Mouse (Mus musculus) c-Kit-negative CD71-positive TER-119-positive erythroid progenitor cells, embryonic 14.5 days (primary cell): ENCODE results near the gene Dstn.
A peak's percentile ranks its signal among the peaks of the same experiment; 100 is the strongest.

Experiments used
- DNase-seq: peaks from one replicate; pipeline ENCODE4 v3.0.0-alpha.2; 2013; ENCODE audit warnings: low read depth, low spot score

Dstn gene

GRCm38 (mm10) chr2:143915600-143916135, 548 bp downstream of the Dstn start:
- no peak for DNase-seq

DNA sequence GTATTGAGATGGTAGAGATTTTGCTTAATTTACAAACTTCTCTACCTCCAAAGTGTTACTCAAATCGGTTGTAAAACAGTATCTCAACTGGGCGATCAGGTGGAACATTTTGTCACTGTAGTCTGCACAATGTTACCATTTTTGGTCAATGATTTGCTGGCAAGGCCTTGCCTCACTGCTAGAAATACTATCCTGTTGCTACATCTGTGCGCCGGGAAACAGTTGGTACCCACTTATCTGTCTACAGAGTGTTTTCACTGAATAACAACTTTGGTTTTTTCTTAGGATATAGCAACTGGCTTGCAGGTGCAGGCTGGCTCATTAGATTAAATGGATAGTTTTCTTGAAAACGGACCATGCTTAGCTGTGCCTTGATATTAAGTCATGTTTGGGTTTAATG, 1.1 kb downstream of the Dstn start:
- DNase-seq = peak; percentile 32

DNA sequence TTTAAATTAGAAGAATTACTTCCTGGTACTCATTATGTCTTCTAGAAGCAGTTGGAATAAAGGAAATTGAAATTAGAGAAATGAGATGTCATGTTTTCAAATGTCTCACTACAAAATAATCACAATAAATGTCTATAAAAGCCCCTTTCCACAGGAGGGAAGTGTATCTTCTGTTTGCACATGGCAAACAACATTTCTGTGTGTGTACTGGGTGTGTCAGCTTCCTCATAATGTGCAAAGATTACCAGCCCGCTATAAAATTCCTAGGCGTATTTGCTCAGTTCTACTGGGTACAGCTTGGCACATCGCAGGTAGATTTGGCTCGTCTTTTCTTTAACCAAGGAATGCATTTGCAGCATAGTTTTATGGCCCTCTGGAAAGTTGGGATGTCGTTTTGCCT, 2.5 kb downstream of the Dstn start:
- DNase-seq = no peak

DNA sequence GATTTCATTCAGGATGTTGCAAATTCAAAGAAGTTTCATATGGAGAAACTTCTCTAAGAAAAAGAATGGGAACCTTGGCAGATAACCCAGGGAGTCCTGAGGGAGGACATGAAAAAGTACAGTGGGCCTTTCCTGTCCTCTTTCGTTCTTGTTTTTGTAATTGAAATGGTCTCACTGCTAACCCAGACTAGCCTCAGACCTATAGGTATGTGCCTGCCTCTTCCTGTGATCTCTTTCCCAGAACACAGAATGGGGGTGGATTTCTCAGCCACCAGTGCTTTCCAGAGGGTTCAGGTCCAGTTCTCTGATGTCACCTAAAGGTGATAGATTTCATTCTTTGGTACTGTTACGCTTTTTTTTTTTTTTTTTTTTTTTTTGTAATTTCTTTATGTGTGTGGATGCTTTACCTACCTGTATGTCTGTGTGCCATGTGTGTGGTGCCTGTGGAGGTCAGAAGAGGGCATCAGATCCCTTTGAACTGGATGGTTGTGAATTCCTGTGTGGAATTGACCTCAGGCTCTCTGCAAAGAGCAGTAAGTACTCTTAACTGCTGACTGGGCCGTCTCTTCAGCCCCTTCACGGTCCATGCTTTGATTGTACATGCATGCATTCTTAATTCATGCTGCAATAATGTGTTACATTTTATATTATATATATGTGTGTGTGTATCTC, 3.8 kb downstream of the Dstn start:
- DNase-seq = no peak

DNA sequence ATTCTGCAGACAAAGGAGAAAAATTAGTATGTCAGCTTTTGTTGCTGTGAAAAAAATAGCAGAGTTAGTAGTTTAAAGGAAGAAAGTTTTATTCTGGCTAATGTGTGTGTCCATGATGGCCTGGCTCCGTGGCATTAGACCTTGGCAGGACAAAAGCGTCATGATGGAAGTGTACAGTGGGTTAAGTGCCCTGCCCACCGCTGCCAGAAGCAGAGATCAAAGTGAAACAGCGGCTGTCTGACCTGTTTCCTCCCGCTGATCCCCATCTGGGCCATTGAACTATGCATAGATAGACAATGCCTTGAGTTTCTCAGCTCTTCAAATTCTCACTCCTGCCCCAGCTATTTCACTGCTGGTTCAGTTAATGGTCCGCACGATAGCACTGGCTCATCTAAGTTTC, 9.0 kb downstream of the Dstn start:
- no peak for DNase-seq

DNA sequence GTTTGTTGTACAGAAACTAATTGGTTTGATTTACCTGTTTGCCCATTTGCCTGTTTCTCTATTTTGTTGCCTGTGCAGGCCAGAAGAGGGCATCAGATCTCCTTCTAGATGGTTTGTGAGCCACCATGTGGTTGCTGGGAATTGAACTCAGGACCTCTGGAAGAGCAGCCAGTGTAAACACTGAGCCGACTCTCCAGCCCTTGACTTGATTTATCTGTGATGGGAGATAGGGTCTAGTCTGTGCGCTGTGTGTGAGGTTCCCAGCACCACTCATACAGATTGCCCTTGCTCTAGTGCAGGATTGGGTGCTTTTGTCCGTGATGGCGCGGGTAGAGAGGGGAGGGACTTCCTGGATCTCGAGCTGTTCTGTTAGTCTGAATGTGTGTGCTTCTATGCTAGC, 10.7 kb downstream of the Dstn start:
- DNase-seq = no peak

DNA sequence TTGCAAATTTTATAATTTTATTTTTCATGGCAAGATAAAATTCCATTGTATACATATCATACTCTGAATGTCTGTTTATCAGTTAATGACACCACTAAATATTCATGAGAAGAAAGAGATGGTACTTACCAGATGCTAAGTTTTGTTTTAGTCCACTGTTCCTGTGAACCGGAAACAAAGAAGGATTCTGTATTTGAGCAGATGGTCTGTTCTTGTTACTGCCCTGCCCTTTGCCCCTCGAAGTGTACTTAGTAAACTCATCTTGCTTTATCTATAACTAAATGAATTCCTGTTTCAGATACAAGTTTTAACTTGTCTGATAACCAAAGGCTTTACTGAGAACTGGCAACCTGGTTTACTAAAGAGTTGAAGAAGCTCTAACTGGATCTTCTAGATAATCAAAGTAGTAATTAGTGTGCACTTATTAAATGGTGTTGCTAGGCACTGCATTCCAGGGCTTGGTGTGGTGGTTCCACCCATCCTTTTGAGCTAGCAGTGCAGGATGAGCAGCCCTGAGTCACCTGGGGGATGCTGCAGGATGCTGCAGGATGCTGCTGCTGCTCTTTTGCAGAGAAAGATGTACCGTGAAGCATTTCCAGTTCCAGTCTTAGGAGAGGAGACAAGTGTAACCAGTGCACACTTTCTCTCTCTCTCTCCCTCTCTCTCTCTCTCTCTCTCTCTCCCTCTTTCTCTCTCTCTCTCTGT, 14.6 kb downstream of the Dstn start:
- no peak for DNase-seq

DNA sequence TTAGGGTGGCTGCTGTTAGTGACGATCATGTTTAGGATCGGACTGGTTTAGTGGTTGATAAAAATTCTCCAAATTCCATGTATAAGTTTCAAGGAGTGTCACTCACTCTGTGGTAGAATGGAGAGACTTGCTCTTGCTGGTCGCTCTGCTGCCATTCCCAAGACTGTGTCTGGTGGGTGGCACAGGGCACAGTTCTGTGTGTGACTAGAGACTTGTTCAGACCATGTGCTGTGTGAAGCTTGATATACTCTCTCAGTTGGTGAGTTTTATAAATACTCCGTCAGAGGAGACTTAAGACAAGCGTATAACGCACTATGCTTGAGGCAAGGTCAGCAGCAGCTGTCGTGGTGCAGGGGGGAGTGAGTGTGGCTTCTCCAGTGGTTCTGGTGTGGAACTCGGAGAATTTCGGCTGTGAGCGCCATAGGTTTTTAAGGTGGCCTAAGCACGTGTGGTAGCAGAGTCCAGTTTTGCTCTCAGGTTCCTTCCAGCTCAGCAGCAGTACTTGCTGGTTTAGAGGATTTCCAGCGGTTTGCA, 17.3 kb downstream of the Dstn start:
- DNase-seq = no peak

- DNase-seq = no peak
These were observed 18.4 kb downstream of the Dstn start for GRCm38 (mm10) chr2:143933516-143933915.

GRCm38 (mm10) chr2:143934439-143934838, 19.3 kb downstream of the Dstn start:
- no peak for DNase-seq

GRCm38 (mm10) chr2:143937861-143938260, 22.7 kb downstream of the Dstn start:
- DNase-seq = no peak

DNA sequence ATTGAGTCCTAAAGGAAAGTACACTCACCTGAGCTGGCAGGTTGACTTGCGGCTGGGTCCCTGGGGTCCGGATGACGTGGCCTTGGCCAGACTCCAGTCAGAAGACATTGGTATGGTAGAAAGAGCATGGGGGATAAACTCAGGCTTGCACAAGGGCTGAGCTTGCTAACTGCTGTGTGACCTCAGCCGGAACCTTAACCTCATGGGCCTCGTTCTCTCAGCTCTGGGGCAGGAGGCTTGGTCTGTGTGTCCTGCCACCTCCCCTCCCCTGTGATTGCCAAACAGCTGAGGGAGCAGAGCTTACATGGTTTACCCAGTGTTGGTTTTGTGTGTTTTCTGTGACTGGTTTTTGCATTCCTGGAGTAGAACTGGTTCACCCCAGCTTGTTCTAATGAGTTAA, 25.3 kb downstream of the Dstn start:
- no peak for DNase-seq

- DNase-seq = no peak
These were observed 29.7 kb downstream of the Dstn start for GRCm38 (mm10) chr2:143944796-143945195.

DNA sequence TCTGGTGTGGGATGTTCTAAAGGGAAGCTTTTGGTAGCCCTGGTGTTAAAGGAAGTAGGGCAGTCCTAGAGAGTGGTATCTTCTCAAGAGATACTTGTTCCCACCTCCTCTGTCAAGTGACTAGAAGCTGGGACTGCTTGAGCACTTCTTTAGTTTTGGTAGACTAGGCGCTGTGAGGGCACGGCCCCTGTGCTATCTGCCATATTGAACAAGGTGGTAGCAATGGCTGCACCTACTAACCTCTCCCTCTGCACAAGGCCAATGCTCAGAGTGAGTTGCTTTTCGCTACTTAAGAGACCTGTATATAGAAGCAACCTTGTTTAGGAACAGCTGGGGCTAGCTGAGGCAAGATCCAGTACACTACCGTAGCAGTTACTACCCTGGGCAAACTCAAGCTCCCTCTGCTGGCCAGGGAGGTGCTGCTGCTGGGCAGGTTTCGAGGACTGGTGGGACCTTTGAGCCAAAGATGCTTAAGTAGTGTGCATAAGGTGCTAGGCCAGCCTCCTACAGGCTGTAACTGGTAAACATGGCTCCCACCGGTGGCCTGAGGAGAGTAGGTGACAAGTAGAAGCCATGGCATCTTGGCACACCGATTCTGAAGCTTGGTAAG, 30.5 kb downstream of the Dstn start:
- DNase-seq = no peak

GRCm38 (mm10) chr2:143946399-143946798, 31.3 kb downstream of the Dstn start:
- no peak for DNase-seq

DNA sequence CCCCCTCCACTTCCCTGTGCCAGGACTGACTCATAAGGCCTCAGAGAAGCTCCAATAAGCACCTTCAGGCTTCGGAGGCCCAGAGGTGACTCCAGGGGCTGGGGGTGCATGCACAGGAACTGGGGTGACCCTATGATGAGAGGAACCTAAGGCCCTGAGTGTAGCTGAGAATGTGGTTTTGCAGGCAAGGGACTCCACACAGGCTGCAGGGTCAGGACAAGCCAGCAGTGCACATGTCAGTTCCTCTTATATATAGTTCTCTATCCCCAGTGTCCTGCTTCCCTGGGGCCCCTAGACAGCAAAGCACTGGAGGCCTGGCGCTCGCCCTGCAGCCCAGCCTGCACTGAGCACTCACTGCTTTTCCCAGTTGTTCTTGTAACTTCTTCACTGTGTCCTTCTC, 32.9 kb downstream of the Dstn start:
- no peak for DNase-seq

DNA sequence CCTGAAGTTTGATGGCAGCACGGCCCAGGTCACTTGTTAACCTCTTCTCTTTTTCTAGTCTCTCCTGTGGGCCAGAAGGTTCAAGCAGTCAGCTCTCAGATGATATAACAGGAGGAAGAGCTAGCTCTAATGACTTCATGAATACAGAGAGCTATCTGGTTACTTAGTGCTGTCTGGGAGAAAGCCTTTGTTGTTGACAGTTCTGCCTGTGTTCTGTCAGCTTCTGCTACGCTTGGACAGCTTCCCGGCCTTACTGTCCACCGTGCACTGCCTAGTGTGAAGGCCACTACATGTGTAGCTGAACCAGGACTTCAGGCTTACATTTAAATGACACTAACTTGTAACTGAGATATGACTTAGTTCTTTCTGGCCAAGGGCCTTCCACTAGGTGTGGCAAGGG, 33.3 kb downstream of the Dstn start:
- no peak for DNase-seq

GRCm38 (mm10) chr2:143949217-143949616, 34.1 kb downstream of the Dstn start:
- DNase-seq = no peak

GRCm38 (mm10) chr2:143950290-143951027, 35.3 kb downstream of the Dstn start:
- no peak for DNase-seq

- no peak for DNase-seq
These were observed 35.9 kb downstream of the Dstn start for GRCm38 (mm10) chr2:143951028-143951420.

DNA sequence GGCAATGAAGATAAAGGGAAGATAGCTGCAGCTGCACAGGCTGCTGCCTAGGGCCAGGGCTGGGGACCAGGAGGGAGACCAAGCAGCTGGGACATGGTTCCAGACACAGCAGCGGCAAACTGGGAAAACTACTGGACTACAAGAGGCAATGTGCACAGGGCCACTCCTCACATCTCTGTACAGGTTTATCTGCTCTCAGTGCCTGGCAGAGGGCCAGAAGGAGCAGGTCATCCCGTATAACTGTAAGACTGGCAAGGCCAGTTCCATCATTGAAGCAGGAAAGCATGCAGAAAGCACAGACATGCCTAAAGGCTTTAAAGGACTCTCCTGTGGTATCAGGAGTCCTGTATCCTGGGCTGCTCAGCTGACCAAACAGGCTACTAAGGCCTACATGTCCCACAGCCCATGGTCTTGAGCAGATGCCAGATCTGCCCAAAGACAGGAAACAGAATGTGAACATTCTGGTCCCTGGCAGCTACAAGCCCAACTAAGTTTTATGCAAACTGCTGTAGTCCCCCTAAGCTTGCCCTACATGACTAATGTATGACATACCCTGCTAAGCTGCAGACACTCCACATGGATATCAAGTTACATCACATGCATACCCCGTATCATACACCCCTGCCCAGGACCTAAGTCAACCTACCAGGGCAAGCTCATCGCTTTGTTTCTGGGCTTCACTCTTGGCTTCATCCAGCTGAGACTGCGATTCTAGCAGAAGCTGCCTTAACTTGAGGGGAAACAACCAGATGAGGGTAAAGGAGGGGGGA, 36.6 kb downstream of the Dstn start:
- DNase-seq = no peak
